Mouse (Mus musculus) cortical plate, adult 2 months (tissue): ENCODE measurements at regions not wholly inside any gene's neighbourhood (a gene's known extent, or its start where the extent isn't known, plus 50 kb on each side); places are given as distances from the start of the nearest gene placed in this dataset.
A peak's percentile ranks its signal among the peaks of the same experiment; 100 is the strongest.

ENCODE experiments used
- H3K27ac ChIP-seq: fragments of 200-500 bp; 2 replicates; pipeline ENCODE4 v1.5.1; 2012; ENCODE audit warnings: low read length, control low read depth, inconsistent platforms; ENCODE audit not compliant: insufficient read depth
- H3K4me1 ChIP-seq: fragments of 200-500 bp; 2 replicates; pipeline ENCODE4 v1.6.1; 2011; ENCODE audit warnings: low read length; ENCODE audit not compliant: control insufficient read depth, insufficient read depth
- H3K4me3 ChIP-seq: fragments of 200-500 bp; 2 replicates; pipeline ENCODE4 v1.5.1; 2011; ENCODE audit warnings: mild to moderate bottlenecking, low read length, control low read depth; ENCODE audit not compliant: insufficient read depth
- CTCF ChIP-seq: fragments of 200-500 bp; IDR thresholded peaks from 2 replicates; pipeline ENCODE4 v1.5.1; 2011; ENCODE audit warnings: mild to moderate bottlenecking, control low read depth, low read length; ENCODE audit not compliant: insufficient read depth; ENCODE audit errors: extremely low read depth
- POLR2A ChIP-seq: fragments of 200-500 bp; IDR thresholded peaks from 2 replicates; pipeline ENCODE4 v1.6.1; 2011; ENCODE audit warnings: mild to moderate bottlenecking, low read length, control low read depth; ENCODE audit not compliant: insufficient read depth; ENCODE audit errors: extremely low read depth

DNA sequence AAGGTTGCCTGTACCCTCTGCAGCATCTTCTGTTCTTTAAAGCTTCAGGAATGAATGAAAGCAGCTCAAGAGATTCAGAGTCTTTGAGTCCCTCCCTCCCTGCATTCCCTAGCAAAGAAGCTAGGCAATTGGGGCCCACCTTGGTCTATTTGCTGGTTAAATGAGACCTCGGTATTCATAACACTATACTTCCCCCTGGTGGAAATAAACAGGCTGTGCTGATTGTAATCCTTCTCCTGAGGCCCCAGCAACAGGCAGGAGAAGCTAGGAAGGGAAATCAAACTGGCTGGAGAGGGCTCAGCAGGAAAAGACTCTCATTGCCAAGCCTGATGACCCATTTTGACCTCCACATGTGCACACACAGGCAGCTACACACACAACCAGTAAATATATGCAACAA lies 137.1 kb downstream of the Sh3bp4 start:
- TF ChIP-seq POLR2A: no peak
- peak; percentile 38 for TF ChIP-seq CTCF

DNA sequence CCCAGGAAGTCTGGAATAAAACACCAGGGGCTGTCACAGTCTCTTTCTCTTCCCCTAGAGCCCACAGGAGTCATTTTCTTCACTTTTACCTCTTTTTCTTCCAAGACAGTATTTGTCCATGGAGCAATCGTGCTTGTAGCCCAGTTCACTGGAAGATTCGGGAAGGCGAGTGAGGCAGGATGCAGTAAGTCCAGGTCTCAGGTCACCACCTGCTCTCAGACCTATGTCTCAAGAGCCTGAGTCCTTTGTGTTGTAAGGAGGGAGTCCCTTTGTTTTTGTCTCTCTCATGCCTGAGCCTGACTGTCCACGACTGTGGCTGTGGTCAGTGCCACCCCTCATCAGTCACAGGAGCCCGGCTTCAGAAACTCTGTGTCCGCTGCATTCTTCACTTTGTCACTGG lies 140.9 kb downstream of the Sh3bp4 start:
- no peak for TF ChIP-seq POLR2A
- TF ChIP-seq CTCF: no peak
- Histone ChIP-seq H3K4me3 (no peak overlapping the region), H3K27ac (no peak overlapping the region), H3K4me1 (no peaks in the 10 kb centered on the region)

More for the DNA sequence above, 137.1 kb downstream of the Sh3bp4 start:
- no peak overlapping the region for H3K27ac ChIP-seq
- H3K4me3 ChIP-seq: no peak overlapping the region
- H3K4me1 ChIP-seq: no peaks in the 10 kb centered on the region; the same call in 1 of the 2 replicates

GRCm38 (mm10) chr1:89228426-89228825 lies 158.2 kb downstream of the Sh3bp4 start:
- TF ChIP-seq POLR2A (no peak), CTCF (no peak)
- Histone ChIP-seq H3K4me3 (no peak overlapping the region), H3K4me1 (no peaks in the 10 kb centered on the region), H3K27ac (no peak overlapping the region; the same call in 1 of the 2 replicates)

DNA sequence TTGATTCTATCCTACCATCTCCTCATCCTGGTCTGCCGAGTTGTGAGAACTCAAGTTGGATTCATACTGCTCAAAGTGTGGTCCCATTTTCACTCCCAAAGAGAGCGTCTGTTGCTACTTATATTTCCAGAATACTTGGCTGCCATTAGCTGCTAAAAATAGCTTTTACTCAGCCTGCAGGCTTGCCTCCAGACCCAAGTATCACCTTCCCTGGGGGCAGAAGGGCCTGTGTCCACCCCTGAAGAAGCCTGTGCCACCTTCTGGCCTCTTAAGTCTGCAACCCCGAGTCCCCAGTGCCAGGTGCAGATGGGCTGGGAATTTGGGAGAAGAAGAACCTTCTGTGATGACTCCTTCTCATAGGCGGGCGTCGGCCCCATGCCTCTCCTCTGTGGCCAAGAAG lies 161.5 kb downstream of the Sh3bp4 start:
- Histone ChIP-seq H3K27ac (no peak overlapping the region), H3K4me1 (peaks cover 3% of the 10 kb centered on the region), H3K4me3 (no peak overlapping the region)
- TF ChIP-seq POLR2A (no peak), CTCF (no peak)

- H3K4me1 ChIP-seq: peaks cover 3% of the 10 kb centered on the region
- no peak overlapping the region for H3K27ac ChIP-seq
- TF ChIP-seq POLR2A: no peak
- TF ChIP-seq CTCF: no peak
- H3K4me3 ChIP-seq: no peak overlapping the region
Observed at GRCm38 (mm10) chr1:89232391-89232790, 162.2 kb downstream of the Sh3bp4 start.

- Histone ChIP-seq H3K4me1 (peaks cover 5% of the 10 kb centered on the region), H3K4me3 (no peak overlapping the region), H3K27ac (no peak overlapping the region)
- TF ChIP-seq POLR2A (no peak), CTCF (no peak)
Observed at GRCm38 (mm10) chr1:89234895-89235294, 164.7 kb downstream of the Sh3bp4 start.

DNA sequence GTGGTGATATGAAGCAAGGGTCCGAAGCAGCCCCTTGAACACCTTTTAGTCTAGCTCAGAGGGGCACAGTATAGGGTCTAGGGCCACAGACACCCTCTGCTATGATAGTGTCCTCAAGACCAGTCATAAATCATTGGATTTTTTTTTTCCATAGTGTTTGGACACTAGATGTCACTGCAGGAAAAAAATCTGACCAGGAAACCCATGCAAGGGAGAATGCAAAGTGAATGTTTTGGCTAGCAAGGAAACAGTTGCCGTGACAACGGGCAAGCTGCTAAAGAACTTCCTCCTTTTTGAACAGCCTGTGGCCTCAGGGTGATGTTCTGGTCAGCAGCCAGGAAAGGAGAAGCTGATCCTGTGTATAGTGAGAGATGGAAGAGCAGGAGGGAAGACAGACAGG lies 165.1 kb downstream of the Sh3bp4 start:
- no peak overlapping the region for H3K27ac ChIP-seq
- no peak overlapping the region for H3K4me3 ChIP-seq
- TF ChIP-seq CTCF (peak; percentile 42; the same call in 1 of the 2 replicates), POLR2A (no peak)
- peaks cover 5% of the 10 kb centered on the region for H3K4me1 ChIP-seq

GRCm38 (mm10) chr1:89237696-89238095 lies 167.5 kb downstream of the Sh3bp4 start:
- H3K27ac ChIP-seq: no peak overlapping the region
- no peak overlapping the region for H3K4me3 ChIP-seq
- H3K4me1 ChIP-seq: peaks cover 5% of the 10 kb centered on the region
- TF ChIP-seq CTCF (no peak), POLR2A (no peak)

- Histone ChIP-seq H3K4me3 (no peak overlapping the region), H3K4me1 (no peaks in the 10 kb centered on the region), H3K27ac (no peak overlapping the region)
- TF ChIP-seq CTCF: no peak
- TF ChIP-seq POLR2A: no peak
Observed at GRCm38 (mm10) chr1:89244598-89244997, 174.4 kb downstream of the Sh3bp4 start.

- H3K4me1 ChIP-seq: no peaks in the 10 kb centered on the region
- no peak overlapping the region for H3K27ac ChIP-seq
- H3K4me3 ChIP-seq: no peak overlapping the region
- TF ChIP-seq CTCF: no peak
- TF ChIP-seq POLR2A: no peak
Observed at GRCm38 (mm10) chr1:89245202-89246003, 175.2 kb downstream of the Sh3bp4 start.
